Mouse (Mus musculus) gonadal fat pad, adult 2 months (tissue): ENCODE measurements around the gene Olfr155. TPM values are rescaled to one million over a fixed set of nuclear protein-coding genes. Genes with fewer than 3 reads are reported as not detected.

Source experiments
- DNase-seq: peaks from one replicate; pipeline ENCODE4 v3.0.0-alpha.2; 2012; ENCODE audit warnings: low read depth
- polyA plus RNA-seq: library from polyadenylated mRNA; depleted of rRNA; stranded (reverse); fragments of >200 nt; gene quantifications from 2 replicates; pipeline ENCODE4 v1.2.3, GENCODE M21; 2012; rRNA removed

Olfr155 gene
- polyA plus RNA-seq, 1 experiment: not detected

- DNase-seq: no peak
Observed at GRCm38 (mm10) chr4:43891247-43891646, 39.9 kb downstream of the Olfr155 start.

GRCm38 (mm10) chr4:43897209-43897608 lies 45.8 kb downstream of the Olfr155 start:
- DNase-seq: no peak

- DNase-seq: no peak
Observed at GRCm38 (mm10) chr4:43899197-43899596, 47.8 kb downstream of the Olfr155 start.

GRCm38 (mm10) chr4:43903690-43904089 lies 52.3 kb downstream of the Olfr155 start:
- no peak for DNase-seq

GRCm38 (mm10) chr4:43906443-43906842 lies 55.1 kb downstream of the Olfr155 start:
- peak; percentile 10 for DNase-seq

Other genes starting within 250 kb of the Olfr155 start
- gene Npr2, start 219.6 kb upstream of the Olfr155 start, polyA plus RNA-seq: 34.7 and 35.4 TPM in 2 replicates
- gene Spag8, start 198.0 kb upstream of the Olfr155 start, polyA plus RNA-seq: 3.9 and 4.7 TPM in 2 replicates
- gene Hint2, start 195.1 kb upstream of the Olfr155 start, polyA plus RNA-seq: 120 and 130 TPM in 2 replicates
- gene Tmem8b, start 182.6 kb upstream of the Olfr155 start, polyA plus RNA-seq: 9.8 and 13.6 TPM in 2 replicates
- gene Fam221b, start 182.4 kb upstream of the Olfr155 start, polyA plus RNA-seq: 0.50 and 0.77 TPM in 2 replicates
- gene Olfr70, start 150.8 kb upstream of the Olfr155 start, polyA plus RNA-seq: not detected in 2 replicates
- not detected in 2 replicates for gene Olfr71, start 141.3 kb upstream of the Olfr155 start, polyA plus RNA-seq
- 16.2 and 23.7 TPM in 2 replicates for gene Hrct1, start 124.4 kb upstream of the Olfr155 start, polyA plus RNA-seq
- gene Spaar, start 121.5 kb upstream of the Olfr155 start, polyA plus RNA-seq: 6.4 and 8.3 TPM in 2 replicates
- not detected in 2 replicates for gene Olfr159, start 80.6 kb upstream of the Olfr155 start, polyA plus RNA-seq
- not detected in 2 replicates for gene Olfr156, start 27.7 kb upstream of the Olfr155 start, polyA plus RNA-seq
- not detected in 2 replicates for gene Olfr157, start 11.4 kb upstream of the Olfr155 start, polyA plus RNA-seq
- 16.0 and 17.6 TPM in 2 replicates for gene Reck, start 24.0 kb downstream of the Olfr155 start, polyA plus RNA-seq
- 8.4 and 10.2 TPM in 2 replicates for gene Glipr2, start 105.8 kb downstream of the Olfr155 start, polyA plus RNA-seq
- 0.68 and 0.84 TPM in 2 replicates for gene Ccin, start 131.9 kb downstream of the Olfr155 start, polyA plus RNA-seq
- gene Clta, start 152.9 kb downstream of the Olfr155 start, polyA plus RNA-seq: 156 and 199 TPM in 2 replicates
- 58.9 and 91.4 TPM in 2 replicates for gene Gne, start 232.6 kb downstream of the Olfr155 start, polyA plus RNA-seq